Mouse (Mus musculus): Measurements from ENCODE around the gene Isg15. TPM values are rescaled to one million over a fixed set of nuclear protein-coding genes. Genes with fewer than 3 reads are reported as not detected.

The Isg15 gene
- total RNA-seq, 2 experiments from 2014 or later: 1.9 to 2.8 TPM

DNA sequence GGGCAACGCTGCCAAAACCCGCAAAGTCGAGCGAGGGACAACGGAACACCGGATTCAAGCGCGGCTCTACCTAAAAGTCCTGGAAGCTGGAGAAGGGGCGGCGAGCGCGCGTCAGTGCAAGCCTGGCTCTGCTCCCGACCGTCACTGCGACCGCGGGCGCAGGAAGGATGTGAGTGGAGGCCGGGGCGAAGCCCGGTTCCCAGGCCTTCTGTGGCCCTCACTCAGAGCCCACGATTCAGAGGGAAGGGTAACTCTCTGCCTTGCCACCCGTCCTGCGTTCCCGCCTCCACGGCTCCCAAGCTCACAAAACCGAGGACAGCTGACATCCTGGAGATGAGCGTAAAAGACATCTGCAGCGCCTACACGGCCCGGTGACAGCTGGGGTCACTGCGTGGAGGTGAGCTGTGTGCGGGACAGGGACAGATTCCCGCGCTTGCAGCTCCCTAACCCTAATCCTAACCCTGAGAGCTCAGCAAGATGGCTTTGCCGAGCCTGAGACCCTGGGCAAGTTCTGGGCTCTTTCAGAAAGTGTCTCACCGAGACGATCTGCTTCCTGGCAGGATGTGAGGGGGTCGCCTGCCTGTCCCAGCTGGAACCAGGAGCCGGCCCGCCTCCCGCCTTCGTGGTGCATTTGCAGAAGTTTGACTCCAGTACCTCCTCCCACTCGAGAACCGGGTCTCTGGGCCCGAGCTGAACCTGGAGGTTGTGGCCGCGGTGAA, 3.0 kb upstream of the Isg15 start:
- no peak for DNase-seq (ENCODE audit: low spot score in 2 of 2)

DNA sequence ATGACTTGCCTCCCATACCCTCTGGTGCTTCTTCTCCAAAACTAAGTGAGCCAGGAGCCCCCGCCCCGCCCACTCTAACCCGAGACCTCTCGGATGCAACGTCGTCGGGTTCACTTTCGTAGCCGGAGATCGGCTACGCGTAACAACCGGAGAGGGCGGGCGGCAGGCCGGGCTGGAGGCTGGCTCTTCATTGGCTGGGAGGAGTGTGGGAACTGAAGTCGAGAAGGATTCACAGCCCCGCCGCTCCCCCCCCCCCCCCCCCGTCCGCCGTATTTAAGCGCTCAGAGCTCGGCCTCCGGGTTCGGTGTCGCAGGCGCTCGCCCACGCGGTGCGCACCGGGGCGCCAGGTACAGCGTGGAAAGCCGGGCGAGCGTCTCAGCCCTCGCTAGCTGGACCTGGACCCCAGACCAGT, 2.4 kb upstream of the Isg15 start, which contains the start of gene AW011738:
Gene AW011738 (plus strand): TSS at position 304 of the 412 bp plus-strand sequence.
- peak; percentile 31 to 41 for DNase-seq (ENCODE audit: low spot score in 2 of 2)

DNA sequence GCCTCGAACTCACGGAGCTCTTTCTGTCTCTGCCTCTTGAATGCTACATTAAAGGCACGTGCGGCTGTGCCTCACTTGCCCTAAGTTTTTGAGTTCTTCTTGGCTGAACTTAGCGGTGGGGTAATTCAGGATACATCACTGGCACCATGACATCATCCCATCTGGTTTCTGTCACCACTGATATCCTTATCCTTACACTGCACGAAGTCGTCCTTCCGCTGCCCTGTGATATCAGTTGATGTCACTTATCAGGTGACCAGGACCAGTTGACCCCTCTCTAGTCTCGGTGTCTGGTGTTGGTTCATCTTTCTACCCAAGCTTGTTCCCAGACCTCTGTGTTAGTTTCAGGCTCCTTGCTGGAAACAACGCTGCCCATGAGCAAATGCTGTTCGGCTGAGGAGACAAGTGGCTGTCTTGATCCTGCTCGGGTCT, 1.9 kb upstream of the Isg15 start:
- DNase-seq (ENCODE audit: low spot score in 2 of 2): no peak

DNA sequence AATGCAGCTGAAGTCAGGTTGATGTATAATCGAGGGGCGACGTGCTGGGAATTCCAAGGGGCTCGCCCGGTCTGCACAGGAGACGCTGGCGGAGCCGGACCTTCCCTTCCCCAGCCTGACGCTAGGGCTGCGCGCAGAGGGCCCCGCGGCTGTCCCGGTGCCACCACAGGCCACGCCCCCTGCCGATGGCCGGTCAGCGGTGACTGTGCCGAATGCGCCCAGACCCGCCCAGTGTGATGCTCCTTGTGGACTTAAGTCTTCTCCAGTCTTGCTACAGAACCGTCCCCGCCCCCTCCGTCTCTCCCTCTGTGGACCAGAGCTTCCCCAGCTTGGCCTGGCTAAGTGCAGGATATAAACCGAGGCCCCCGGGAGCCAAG, 2.8 kb downstream of the Isg15 start:
- peak; percentile 63 to 82 for DNase-seq (ENCODE audit: low spot score in 2 of 2)

GRCm38 (mm10) chr4:156197131-156197828, 3.3 kb downstream of the Isg15 start, which contains the start of gene Agrn:
Agrn (minus strand) TSS chr4:156197488.
- DNase-seq (ENCODE audit: low spot score in 2 of 2): peak; percentile 41 to 52

- DNase-seq (ENCODE audit: low spot score in 2 of 2): peak in 1 of 2 experiments; percentile 47
Measured at GRCm38 (mm10) chr4:156195927-156196870, 4.4 kb downstream of the Isg15 start.

- no peak for DNase-seq (ENCODE audit: low spot score in 2 of 2)
Measured at GRCm38 (mm10) chr4:156194346-156194745, 6.3 kb downstream of the Isg15 start.

DNA sequence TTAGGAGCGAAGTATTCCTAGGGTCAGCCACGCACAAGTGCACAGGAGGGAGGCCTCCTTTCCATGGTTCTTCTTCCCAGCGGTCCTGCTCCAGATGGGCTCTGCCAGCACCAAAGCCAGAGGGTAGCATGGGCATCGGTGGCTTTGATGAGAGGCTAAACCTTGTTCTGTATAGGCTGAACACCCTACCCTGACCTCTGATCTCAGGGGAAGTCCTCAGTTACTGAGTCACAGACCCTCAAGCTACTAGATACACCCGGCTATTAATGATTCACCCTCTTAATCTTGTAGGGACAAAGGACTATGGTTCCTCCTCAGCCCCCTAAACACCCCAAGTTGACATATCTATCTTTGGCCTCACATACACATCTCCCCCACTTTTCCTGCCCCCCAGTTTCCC, 6.7 kb downstream of the Isg15 start:
- DNase-seq (ENCODE audit: low spot score in 2 of 2): no peak

GRCm38 (mm10) chr4:156193200-156193590, 7.4 kb downstream of the Isg15 start:
- DNase-seq (ENCODE audit: low spot score in 2 of 2): no peak

DNA sequence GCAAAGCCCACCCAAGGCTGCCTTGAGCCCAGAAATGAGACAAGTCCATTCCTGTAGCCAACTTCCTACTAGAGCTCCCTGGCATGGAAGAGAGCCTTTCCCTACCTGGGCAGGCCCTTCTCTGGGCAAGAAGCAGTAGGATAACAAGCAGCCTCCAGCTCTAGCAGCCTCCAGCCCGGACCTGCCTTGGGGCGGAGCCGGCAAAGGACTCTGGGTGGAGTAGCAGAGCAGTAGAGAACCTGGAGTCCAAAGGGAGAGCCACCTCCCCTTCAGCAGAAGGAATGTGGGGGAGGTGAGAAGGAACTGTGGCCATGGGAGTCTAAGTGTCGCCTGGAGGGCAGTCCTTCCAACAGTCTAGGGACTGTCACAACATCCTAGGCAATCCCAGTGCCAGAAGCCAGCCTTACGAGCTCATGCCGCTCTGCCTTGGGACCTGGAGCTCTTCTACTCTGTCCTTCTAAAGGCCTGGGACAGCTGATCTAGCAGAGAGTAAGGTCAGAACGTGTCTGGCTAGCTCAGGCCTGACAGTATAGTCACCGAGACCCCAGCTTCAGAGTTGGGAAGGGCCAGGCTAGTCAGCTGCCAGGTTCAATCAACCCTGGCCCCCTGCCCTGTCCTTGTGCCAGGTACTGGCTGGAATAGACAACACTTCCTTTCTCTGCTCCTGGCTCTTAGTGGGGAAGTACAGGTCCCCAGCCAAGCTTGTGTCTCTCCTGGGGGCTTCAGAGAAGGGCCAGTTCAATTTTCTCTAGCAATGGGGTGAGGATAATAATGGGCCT, 8.0 kb downstream of the Isg15 start:
- DNase-seq (ENCODE audit: low spot score in 2 of 2): no peak

GRCm38 (mm10) chr4:156188811-156189323, 11.8 kb downstream of the Isg15 start:
- DNase-seq (ENCODE audit: low spot score in 2 of 2): no peak

DNA sequence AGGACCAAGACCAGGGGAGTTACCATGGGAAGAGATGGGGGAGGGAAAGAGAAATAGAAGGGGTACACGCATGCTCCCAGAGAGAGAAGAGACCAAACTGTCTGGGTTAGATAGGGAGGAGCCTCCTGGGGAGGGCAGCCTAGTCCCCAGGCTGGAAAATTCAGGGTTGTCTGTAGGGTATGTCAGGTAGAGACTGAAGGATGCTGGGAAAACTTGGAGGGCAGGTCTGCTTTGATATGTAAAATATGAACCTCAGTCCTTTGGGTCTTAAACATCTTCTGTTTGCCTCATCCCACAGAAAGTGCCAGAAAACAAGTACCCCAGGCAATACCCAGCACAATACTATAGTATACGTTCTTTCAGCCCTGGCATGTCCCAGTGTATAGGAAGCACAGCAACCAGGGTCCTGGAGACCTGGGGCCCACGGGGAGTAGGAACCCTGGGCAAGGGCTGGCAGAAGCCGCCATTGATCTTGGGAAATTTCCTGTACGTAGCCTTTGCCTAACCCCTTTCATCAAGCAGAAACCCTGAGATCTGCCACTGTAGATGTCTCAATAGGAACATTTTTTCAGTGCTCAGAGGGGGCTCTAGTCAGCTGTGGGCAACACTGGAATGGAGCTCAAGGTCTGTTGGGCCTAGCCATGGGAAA, 12.3 kb downstream of the Isg15 start:
- no peak for DNase-seq (ENCODE audit: low spot score in 2 of 2)

- no peak for DNase-seq (ENCODE audit: low spot score in 2 of 2)
Measured at GRCm38 (mm10) chr4:156185950-156186850, 14.4 kb downstream of the Isg15 start.

- DNase-seq (ENCODE audit: low spot score in 2 of 2): no peak
Measured at GRCm38 (mm10) chr4:156185456-156185949, 15.1 kb downstream of the Isg15 start.

DNA sequence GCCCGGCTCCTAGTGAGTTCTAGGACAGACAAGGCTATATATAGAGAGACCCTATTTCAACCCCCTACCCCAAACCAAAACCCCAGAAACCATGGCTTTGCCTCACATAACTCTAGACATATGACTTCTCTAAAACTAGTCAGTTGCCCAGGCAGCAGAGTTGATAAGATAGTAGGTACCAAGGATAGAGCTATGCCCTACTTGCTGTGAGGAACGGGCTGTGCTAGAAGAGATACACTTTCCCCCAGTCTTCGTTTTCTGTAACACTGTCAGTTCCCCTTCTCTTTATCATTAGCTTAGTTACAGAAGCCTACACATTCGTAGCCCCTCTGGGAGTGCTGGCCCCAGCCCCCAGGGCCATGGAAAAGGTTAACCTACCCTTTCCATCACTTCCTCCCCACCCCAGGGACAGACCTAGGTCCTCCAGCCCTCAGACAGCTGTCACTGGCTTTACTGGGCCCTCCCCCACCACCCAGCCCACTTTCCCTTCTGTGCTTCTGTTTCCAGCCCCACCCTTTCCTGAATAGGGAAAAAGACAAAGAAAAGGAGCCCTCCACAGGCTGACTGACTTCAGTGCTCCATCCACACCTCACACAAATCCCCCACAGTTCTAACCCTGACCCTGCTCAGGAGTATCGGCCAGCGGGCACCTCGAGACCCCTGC, 16.2 kb downstream of the Isg15 start:
- no peak for DNase-seq (ENCODE audit: low spot score in 2 of 2)

GRCm38 (mm10) chr4:156183747-156184146, 16.9 kb downstream of the Isg15 start:
- no peak for DNase-seq (ENCODE audit: low spot score in 2 of 2)

DNA sequence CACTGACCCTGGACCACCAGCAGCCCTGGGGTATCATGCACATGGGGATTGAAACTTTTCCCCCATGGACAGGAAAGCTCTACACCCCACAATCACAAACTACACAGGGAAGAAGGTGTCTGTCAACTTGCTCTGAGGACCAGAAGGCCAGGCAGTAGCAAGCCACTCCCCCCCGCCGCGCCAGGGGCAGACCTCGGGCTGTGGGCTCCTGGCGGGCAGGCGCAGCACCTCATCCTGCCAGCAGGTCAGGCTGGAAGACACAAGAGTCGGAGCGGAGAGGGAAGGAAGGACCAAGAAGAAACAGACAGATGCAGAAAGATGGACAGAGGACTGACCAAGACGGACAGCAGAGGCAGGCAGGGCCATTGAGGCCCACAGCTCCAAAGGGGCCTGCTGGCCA, 23.0 kb downstream of the Isg15 start:
- DNase-seq (ENCODE audit: low spot score in 2 of 2): no peak

DNA sequence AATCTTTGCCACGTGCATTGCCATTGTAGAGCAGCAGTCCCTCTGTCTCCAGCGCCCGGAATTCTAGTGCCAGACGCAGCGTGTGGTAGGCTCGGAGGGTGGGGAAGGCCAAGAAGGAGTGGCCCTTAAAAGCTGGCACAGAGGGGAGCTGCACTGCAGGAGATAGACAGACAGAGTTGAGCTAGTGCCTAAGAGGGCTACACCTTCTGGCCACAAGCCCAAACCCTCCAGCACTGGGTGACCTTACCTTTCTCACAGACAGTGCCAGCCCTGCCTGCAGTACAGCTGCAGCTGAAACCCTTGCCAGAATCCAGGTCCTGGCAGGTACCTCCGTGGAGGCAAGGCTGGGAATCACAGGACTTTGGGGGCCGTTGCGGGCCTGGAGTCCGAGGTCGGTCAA, 28.8 kb downstream of the Isg15 start:
- DNase-seq (ENCODE audit: low spot score in 2 of 2): no peak
